Mouse (Mus musculus) intestine, embryonic 14.5 days (tissue): ENCODE data around the gene Pcolce. TPM values are rescaled to one million over a fixed set of nuclear protein-coding genes. Genes with fewer than 3 reads are reported as not detected.

Experiments
- ATAC-seq: fragments of 200-750 bp; cut with Nextera tagmentation; replicated peaks from 2 replicates; pipeline ENCODE4 v1.8.0; 2017; ENCODE audit warnings: low read depth, moderate number of reproducible peaks, moderate TSS enrichment, moderate library complexity; ENCODE audit not compliant: low FRiP score, low TSS enrichment
- DNase-seq: peaks from one replicate; pipeline ENCODE4 v3.0.0-alpha.2; 2018; ENCODE audit warnings: low spot score
- H3K27ac ChIP-seq: fragments of 300-500 bp; sonication (generic); 2 replicates; pipeline ENCODE4 v1.5.1; 2014; ENCODE audit warnings: low read depth, mild to moderate bottlenecking, control low read depth
- H3K27me3 ChIP-seq: fragments of 300-500 bp; sonication (generic); replicated peaks from 2 replicates; pipeline ENCODE4 v1.6.1; 2014; ENCODE audit warnings: low read length, control low read depth; ENCODE audit not compliant: control insufficient read depth, insufficient read depth
- H3K36me3 ChIP-seq: fragments of 300-500 bp; sonication (generic); 2 replicates; pipeline ENCODE4 v1.6.1; 2014; ENCODE audit warnings: low read length, control low read depth; ENCODE audit not compliant: control insufficient read depth, insufficient read depth
- H3K4me1 ChIP-seq: fragments of 300-500 bp; sonication (generic); replicated peaks from 2 replicates; pipeline ENCODE4 v1.6.1; 2014; ENCODE audit warnings: low read length, control low read depth, mixed read lengths; ENCODE audit not compliant: control insufficient read depth, insufficient read depth
- H3K4me2 ChIP-seq: fragments of 300-500 bp; sonication (generic); 2 replicates; pipeline ENCODE4 v1.6.1; 2014; ENCODE audit warnings: low read length
- H3K4me3 ChIP-seq: fragments of 300-500 bp; sonication (generic); 2 replicates; pipeline ENCODE4 v1.5.1; 2014; ENCODE audit warnings: low read depth, low read length, control low read depth, mixed read lengths
- H3K9ac ChIP-seq: fragments of 300-500 bp; sonication (generic); 2 replicates; pipeline ENCODE4 v1.6.1; 2014; ENCODE audit warnings: mild to moderate bottlenecking, low read length
- H3K9me3 ChIP-seq: fragments of 300-500 bp; sonication (generic); 2 replicates; pipeline ENCODE4 v1.6.1; 2016; ENCODE audit warnings: low read length, control low read depth; ENCODE audit not compliant: control insufficient read depth
- WGBS: fragments of 180-500 bp; shearing (Covaris S2); extraction: QIAGEN DNeasy Blood & Tissue Kit; methylation state at CpG from one replicate; pipeline ENCODE4 v1.1.7; 2014; 5-methylcytosine and 5-hydroxymethylcytosine counted together
- polyA plus RNA-seq: library from polyadenylated mRNA; unstranded; fragments of >200 nt; fragmentation: Nextera tagmentation; extraction: Ambion mirVana; gene quantifications from 2 replicates; pipeline ENCODE4 v1.2.1, GENCODE M21; 2014

Gene Pcolce
- polyA plus RNA-seq, 1 experiment from 2014 or later, result 112 TPM

DNA sequence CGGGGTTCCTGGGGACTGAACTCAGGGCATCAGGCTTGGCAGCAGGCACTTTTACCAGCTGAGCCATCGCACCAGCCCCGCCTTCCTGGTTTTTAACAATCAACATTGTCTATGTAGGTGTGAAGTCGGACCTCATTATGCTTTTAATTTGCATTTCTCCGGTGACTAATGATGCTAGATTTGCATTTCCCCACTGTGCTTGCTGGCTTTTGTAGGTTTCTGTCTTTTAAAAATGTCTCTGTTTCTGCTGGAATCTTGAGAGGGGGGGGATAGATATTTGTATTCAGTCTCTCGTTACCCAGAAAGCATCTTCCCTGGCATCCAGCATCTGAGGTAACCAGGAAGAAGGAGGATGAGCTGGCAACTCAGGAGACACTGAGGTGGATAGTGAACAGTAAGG lies 52.0 kb downstream of the Pcolce start:
- Histone ChIP-seq H3K9me3 (no peaks in the 10 kb centered on the region), H3K4me2 (no peak overlapping the region), H3K4me1 (no peaks in the 10 kb centered on the region), H3K9ac (no peak overlapping the region), H3K27ac (no peak overlapping the region), H3K27me3 (no peaks in the 10 kb centered on the region), H3K4me3 (no peak overlapping the region), H3K36me3 (no peaks in the 10 kb centered on the region)
- ATAC-seq (no peak), DNase-seq (no peak)
- WGBS, result 64% methylated on average over 6 of the region's 6 CpGs

Other genes starting within 250 kb of the Pcolce start
- 0.90 and 0.93 TPM in 2 replicates for gene Zan, start 136.7 kb downstream of the Pcolce start, polyA plus RNA-seq
- 58.8 and 65.1 TPM in 2 replicates for gene Pop7, start 111.3 kb downstream of the Pcolce start, polyA plus RNA-seq
- gene Gigyf1, start 95.2 kb downstream of the Pcolce start, polyA plus RNA-seq, result 12.1 and 13.5 TPM in 2 replicates
- gene Epo, start 80.5 kb downstream of the Pcolce start, polyA plus RNA-seq, result 0.71 and 0.80 TPM in 2 replicates
- 390 and 430 TPM in 2 replicates for gene Gnb2, start 80.3 kb downstream of the Pcolce start, polyA plus RNA-seq
- gene Actl6b, start 60.3 kb downstream of the Pcolce start, polyA plus RNA-seq, result 3.5 and 6.7 TPM in 2 replicates
- 0.34 and 0.38 TPM in 2 replicates for gene Tfr2, start 43.9 kb downstream of the Pcolce start, polyA plus RNA-seq
- gene Mospd3, start 12.7 kb downstream of the Pcolce start, polyA plus RNA-seq, result 29.0 and 29.4 TPM in 2 replicates
- gene Fbxo24, start 15.2 kb upstream of the Pcolce start, polyA plus RNA-seq, result 0.11 and 0.28 TPM in 2 replicates
- gene Lrch4, start 15.3 kb upstream of the Pcolce start, polyA plus RNA-seq, result 31.2 and 35.3 TPM in 2 replicates
- gene Gm20605, start 15.4 kb upstream of the Pcolce start, polyA plus RNA-seq, result 9.2 and 10.1 TPM in 2 replicates
- 6.9 and 10.2 TPM in 2 replicates for gene Sap25, start 27.6 kb upstream of the Pcolce start, polyA plus RNA-seq
- 0.08 TPM in 1 of 2 replicates, not detected in the other for gene Irs3, start 31.9 kb upstream of the Pcolce start, polyA plus RNA-seq
- 16.0 and 16.4 TPM in 2 replicates for gene Agfg2, start 70.9 kb upstream of the Pcolce start, polyA plus RNA-seq
- 1.5 and 1.9 TPM in 2 replicates for gene Nyap1, start 127.8 kb upstream of the Pcolce start, polyA plus RNA-seq
- 121 and 125 TPM in 2 replicates for gene Tsc22d4, start 131.9 kb upstream of the Pcolce start, polyA plus RNA-seq
- gene Ppp1r35, start 165.1 kb upstream of the Pcolce start, polyA plus RNA-seq, result 25.5 and 35.4 TPM in 2 replicates
- gene Mepce, start 173.9 kb upstream of the Pcolce start, polyA plus RNA-seq, result 12.1 and 15.4 TPM in 2 replicates
- gene Zcwpw1, start 174.0 kb upstream of the Pcolce start, polyA plus RNA-seq, result 14.4 and 17.9 TPM in 2 replicates
- 2.5 and 3.0 TPM in 2 replicates for gene Pilra, start 222.5 kb upstream of the Pcolce start, polyA plus RNA-seq
- gene Pilrb1, start 244.3 kb upstream of the Pcolce start, polyA plus RNA-seq, result 0.66 and 1.4 TPM in 2 replicates